Comparison of ENCODE assay signal across 8 mouse cellular contexts in the genomic region with DNA sequence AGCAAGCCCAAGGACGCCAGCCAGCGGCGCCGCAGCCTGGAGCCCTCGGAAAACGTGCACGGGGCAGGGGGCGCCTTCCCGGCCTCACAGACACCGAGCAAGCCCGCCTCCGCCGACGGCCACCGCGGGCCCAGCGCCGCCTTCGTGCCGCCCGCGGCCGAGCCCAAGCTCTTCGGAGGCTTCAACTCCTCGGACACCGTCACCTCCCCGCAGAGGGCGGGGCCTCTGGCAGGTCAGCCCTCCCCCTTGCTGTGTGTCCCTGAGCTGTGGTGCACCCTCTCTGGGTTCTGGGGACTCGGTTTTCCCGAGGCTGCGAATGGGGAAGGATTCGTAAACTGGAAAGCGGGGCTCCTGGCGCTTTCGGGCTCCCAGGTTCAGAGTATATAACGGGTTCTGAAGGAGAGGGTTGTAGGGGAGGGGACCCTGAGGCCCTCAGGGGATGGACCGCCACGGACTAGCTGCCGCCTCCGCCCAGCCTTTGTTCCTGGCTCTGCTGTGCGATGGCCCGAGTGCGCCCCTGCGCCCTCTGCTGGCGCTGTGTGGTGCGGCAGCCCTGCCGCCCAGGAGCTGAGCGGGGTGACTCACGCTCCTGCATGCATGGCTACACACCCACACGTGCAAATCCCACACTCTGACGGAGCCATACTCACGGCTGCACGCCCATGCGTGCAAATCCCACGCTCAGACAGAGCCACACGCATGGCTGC. TPM values are rescaled to one million over a fixed set of nuclear protein-coding genes. Genes with fewer than 3 reads are reported as not detected.
A peak's percentile ranks its signal among the peaks of the same experiment; 100 is the strongest.
DNase-seq lines count a peak whose midpoint lies in the region; ATAC-seq lines count a peak whose summit lies in the region.

No protein-coding gene starts in this region.

- H3K4me3 ChIP-seq in megakaryocyte, embryonic 14.5 days (replicated peaks): peak overlapping the region; percentile 91

- DNase-seq in adrenal gland, adult (ENCODE audit: inconsistent age in 2 of 2, low spot score in 1 of 2): peak; percentile 93 to 98
- peak; percentile 92 for DNase-seq in embryo, embryonic 10.5 days (ENCODE audit: low spot score)
- DNase-seq in gastrocnemius, postnatal 14 days: peak; percentile 87
- peak; percentile 85 to 97 for DNase-seq in left cerebral cortex, adult 9 months (ENCODE audit: low spot score in 2 of 2)
- DNase-seq in right cerebral cortex, adult 2 months (ENCODE audit: low spot score in 2 of 2): peak; percentile 97 to 98
- DNase-seq in urinary bladder, postnatal 10 days (ENCODE audit: low spot score): peak; percentile 73

- peaks cover 97% of the 10 kb centered on the region for H3K4me1 ChIP-seq in megakaryocyte, embryonic 14.5 days

- intact Hi-C loops in gastrocnemius, postnatal 14 days (cut with DNase I; ENCODE audit: low total_unique reads): loop anchor here (1.0 to 5.0 kb wide), 2 partner anchors 115 to 165 kb away; no protein-coding TSS in a partner anchor

- peaks cover 94% of the 10 kb centered on the region for H3K36me3 ChIP-seq in megakaryocyte, embryonic 14.5 days (replicated peaks; ENCODE audit: low read length)

- peaks cover 16% of the 10 kb centered on the region for H3K27me3 ChIP-seq in megakaryocyte, embryonic 14.5 days (replicated peaks)

- H3K9me3 ChIP-seq in megakaryocyte, embryonic 14.5 days: no peaks in the 10 kb centered on the region

- ATAC-seq in inflammation-experienced regulatory T-cells, adult 6 months: peak; percentile 88

RNA-seq across cellular contexts. Expression of a gene that starts 39.0 kb away (rescaled TPM):
- 1 to 10 TPM; 5.2 to 7.5 TPM for total RNA-seq in gastrocnemius, postnatal 14 days (2021)
- 1 to 10 TPM in 2 of 3 experiments, under 1 TPM in 1; 0.43 to 2.1 (median 1.0) TPM for polyA plus RNA-seq in inflammation-experienced regulatory T-cells, adult 6 months (2017; shearing (Covaris generic))
- 186 and 225 TPM in 2 replicates for polyA plus RNA-seq in megakaryocyte, embryonic 14.5 days (2012; ENCODE audit: insufficient read depth, low replicate concordance)

Comparison
In these comparisons a context has a peak if more than half of its experiments do, and no peak if none do; other contexts are left out.
1. Peak in every context shown above with its lines: DNase-seq, ATAC-seq and H3K4me3 ChIP-seq.
2. RNA of a gene that starts 39.0 kb away (polyA plus RNA-seq): 186 to 225 TPM in megakaryocyte, embryonic 14.5 days; 0.43 to 2.1 TPM in inflammation-experienced regulatory T-cells, adult 6 months; every median in the first group is over 10 times any median in the second.